Mouse (Mus musculus) CH12.LX (cell line): Measurements from ENCODE around the gene 6030498E09Rik.

Experiments
- CTCF ChIP-seq, 2 experiments: IDR thresholded peaks in 1 of 2; conservative IDR thresholded peaks in 1 of 2; 2 replicates each; pipeline ENCODE4 v1.5.1; 2011 to 2012; ENCODE audit warnings: low read depth in 2 of 2, low read length in 2 of 2, improper control_type of control experiment in 1 of 2, inconsistent platforms in 1 of 2, mild to moderate bottlenecking in 1 of 2, moderate library complexity in 1 of 2
- ELF1 ChIP-seq: IDR thresholded peaks from 2 replicates; pipeline ENCODE4 v1.6.1; 2014; ENCODE audit warnings: low read depth, mild to moderate bottlenecking, inconsistent platforms, low read length, improper control_type of control experiment
- EP300 ChIP-seq: IDR thresholded peaks from 2 replicates; pipeline ENCODE4 v1.6.1; 2011; ENCODE audit warnings: low read length, improper control_type of control experiment
- HCFC1 ChIP-seq: IDR thresholded peaks from 2 replicates; pipeline ENCODE4 v1.6.1; 2012; ENCODE audit warnings: low read depth, mild to moderate bottlenecking, inconsistent platforms, low read length, improper control_type of control experiment
- MAX ChIP-seq: IDR thresholded peaks from 2 replicates; pipeline ENCODE4 v1.6.1; 2011; ENCODE audit warnings: low read length, improper control_type of control experiment
- MEF2A ChIP-seq: IDR thresholded peaks from 2 replicates; pipeline ENCODE4 v1.6.1; 2014; ENCODE audit warnings: low read depth, mild to moderate bottlenecking, inconsistent platforms, low read length, improper control_type of control experiment, borderline replicate concordance
- POLR2A ChIP-seq: IDR thresholded peaks from 2 replicates; pipeline ENCODE4 v1.6.1; 2011; ENCODE audit warnings: low read depth, mild to moderate bottlenecking, improper control_type of control experiment, low read length
- POLR2AphosphoS2 ChIP-seq: IDR thresholded peaks from 2 replicates; pipeline ENCODE4 v1.6.1; 2011; ENCODE audit warnings: low read depth, low read length, improper control_type of control experiment
- USF2 ChIP-seq: conservative IDR thresholded peaks from 2 replicates; pipeline ENCODE4 v1.6.1; 2011; ENCODE audit warnings: low read depth, low read length, improper control_type of control experiment
- ZKSCAN1 ChIP-seq: IDR thresholded peaks from 2 replicates; pipeline ENCODE4 v1.6.1; 2012; ENCODE audit warnings: low read depth, inconsistent platforms, low read length, improper control_type of control experiment, borderline replicate concordance

DNA sequence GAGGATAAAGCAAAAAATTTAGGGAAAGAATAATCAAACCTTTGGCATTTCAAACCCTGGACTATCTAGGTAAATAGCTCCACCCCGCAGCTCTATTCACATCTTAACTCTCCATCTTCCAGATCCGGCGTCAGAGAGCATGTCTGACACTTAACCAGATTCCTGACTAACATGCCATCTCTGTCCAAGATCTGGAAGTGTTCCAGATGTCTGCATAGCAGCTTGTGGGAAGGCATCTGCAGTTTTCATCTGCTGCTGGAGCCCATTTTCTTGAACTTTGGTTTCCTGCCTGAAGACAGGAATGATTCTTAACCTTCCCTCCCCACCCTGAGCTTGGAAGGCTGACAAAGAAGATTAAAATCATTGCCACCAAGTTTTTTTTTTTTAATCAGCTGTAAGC lies 44.4 kb downstream of the 6030498E09Rik start:
- no peak for TF ChIP-seq EP300
- TF ChIP-seq MAX = no peak
- TF ChIP-seq POLR2A = no peak
- no peak for TF ChIP-seq ELF1
- TF ChIP-seq POLR2AphosphoS2 = no peak
- TF ChIP-seq CTCF (conservative IDR thresholded peaks at IDR 0.05 in 1 of 2, IDR thresholded peaks at IDR 0.05 in 1 of 2; ENCODE audit: low read depth in 2 of 2, low read length in 2 of 2) = no peak
- no peak for TF ChIP-seq USF2
- no peak for TF ChIP-seq ZKSCAN1
- no peak for TF ChIP-seq MEF2A
- TF ChIP-seq HCFC1 = no peak
